Mouse (Mus musculus) kidney, embryonic 14.5 days (tissue): ENCODE data around the gene Gatd1. TPM values are rescaled to one million over a fixed set of nuclear protein-coding genes. Genes with fewer than 3 reads are reported as not detected.
A peak's percentile ranks its signal among the peaks of the same experiment; 100 is the strongest.

ENCODE experiments used
- ATAC-seq: fragments of 200-750 bp; cut with Nextera tagmentation; 2 replicates; pipeline ENCODE4 v1.8.0; 2017; ENCODE audit warnings: moderate number of reproducible peaks, mild to moderate bottlenecking, moderate TSS enrichment, moderate library complexity; ENCODE audit not compliant: low FRiP score, low TSS enrichment
- H3K27ac ChIP-seq: fragments of 300-500 bp; sonication (generic); 2 replicates; pipeline ENCODE4 v1.5.1; 2014; ENCODE audit warnings: low read depth, mild to moderate bottlenecking, low read length, moderate library complexity, mixed read lengths
- H3K27me3 ChIP-seq: fragments of 300-500 bp; sonication (generic); 2 replicates; pipeline ENCODE4 v1.6.1; 2014; ENCODE audit warnings: mild to moderate bottlenecking, low read length; ENCODE audit not compliant: control insufficient read depth, insufficient read depth
- H3K36me3 ChIP-seq: fragments of 300-500 bp; sonication (generic); 2 replicates; pipeline ENCODE4 v1.6.1; 2014; ENCODE audit warnings: low read length, mixed read lengths; ENCODE audit not compliant: control insufficient read depth, insufficient read depth
- H3K4me1 ChIP-seq: fragments of 300-500 bp; sonication (generic); 2 replicates; pipeline ENCODE4 v1.6.1; 2014; ENCODE audit warnings: low read length, mixed read lengths; ENCODE audit not compliant: control insufficient read depth, insufficient read depth
- H3K4me2 ChIP-seq: fragments of 300-500 bp; sonication (generic); replicated peaks from 2 replicates; pipeline ENCODE4 v1.6.1; 2014; ENCODE audit warnings: low read depth, mild to moderate bottlenecking, low read length
- H3K4me3 ChIP-seq: fragments of 300-500 bp; sonication (generic); 2 replicates; pipeline ENCODE4 v1.5.1; 2014; ENCODE audit warnings: mild to moderate bottlenecking, low read length
- H3K9ac ChIP-seq: fragments of 300-500 bp; sonication (generic); 2 replicates; pipeline ENCODE4 v1.6.1; 2014; ENCODE audit warnings: low read depth, mild to moderate bottlenecking, low read length, moderate library complexity
- H3K9me3 ChIP-seq: fragments of 300-500 bp; sonication (generic); 2 replicates; pipeline ENCODE4 v1.6.1; 2016; ENCODE audit warnings: low read length; ENCODE audit not compliant: control insufficient read depth
- whole genome bisulfite sequencing: fragments of 180-500 bp; shearing (Covaris S2); extraction: QIAGEN DNeasy Blood & Tissue Kit; methylation state at CpG from one replicate; pipeline ENCODE4 v1.1.7; 2014; 5-methylcytosine and 5-hydroxymethylcytosine counted together
- polyA plus RNA-seq: library from polyadenylated mRNA; unstranded; fragments of >200 nt; fragmentation: Nextera tagmentation; extraction: Ambion mirVana; gene quantifications from 2 replicates; pipeline ENCODE4 v1.2.1, GENCODE M21; 2014

Gene Gatd1
- polyA plus RNA-seq, 1 experiment from 2014 or later: 54.5 TPM

DNA sequence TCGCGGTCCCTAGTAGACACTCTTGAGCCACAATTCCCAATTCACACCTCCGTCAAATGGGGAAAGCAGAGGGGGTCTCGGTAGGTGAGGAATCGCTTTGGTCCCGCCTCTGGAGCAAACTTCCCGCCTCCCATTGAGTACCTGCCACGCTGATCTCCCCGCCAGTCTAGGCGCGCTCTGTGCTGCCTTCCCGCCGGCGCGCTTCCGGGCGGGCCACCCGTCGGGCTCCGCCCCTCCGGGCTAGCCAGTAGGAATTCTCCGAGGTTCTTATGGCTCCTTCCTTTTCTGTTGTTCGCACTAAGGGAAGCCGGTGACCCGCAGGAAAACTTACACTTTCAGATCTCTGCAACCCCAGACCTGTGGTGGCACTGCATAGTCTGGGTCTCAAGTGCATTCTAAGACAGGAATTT lies 29.9 kb upstream of the Gatd1 start, which contains the start of gene Pidd1:
Gene Pidd1 (minus strand): TSS at position 198 of the 410 bp plus-strand sequence.
- ATAC-seq: peak; percentile 50
- peak within 1 kb of the TSS; percentile 70 for H3K9ac ChIP-seq
- peaks cover 23% of the 10 kb centered on the region for H3K4me1 ChIP-seq
- WGBS: under 1% methylated on average over 25 of the region's 25 CpGs
- peak within 1 kb of the TSS; percentile 46 for H3K4me3 ChIP-seq
- H3K27ac ChIP-seq: peak within 1 kb of the TSS; percentile 27; the same call in 1 of the 2 replicates
- no peaks in the 10 kb centered on the region for H3K27me3 ChIP-seq
- peaks cover 31% of the 10 kb centered on the region for H3K36me3 ChIP-seq
- peak within 1 kb of the TSS; percentile 82 for H3K4me2 ChIP-seq
- no peaks in the 10 kb centered on the region for H3K9me3 ChIP-seq

DNA sequence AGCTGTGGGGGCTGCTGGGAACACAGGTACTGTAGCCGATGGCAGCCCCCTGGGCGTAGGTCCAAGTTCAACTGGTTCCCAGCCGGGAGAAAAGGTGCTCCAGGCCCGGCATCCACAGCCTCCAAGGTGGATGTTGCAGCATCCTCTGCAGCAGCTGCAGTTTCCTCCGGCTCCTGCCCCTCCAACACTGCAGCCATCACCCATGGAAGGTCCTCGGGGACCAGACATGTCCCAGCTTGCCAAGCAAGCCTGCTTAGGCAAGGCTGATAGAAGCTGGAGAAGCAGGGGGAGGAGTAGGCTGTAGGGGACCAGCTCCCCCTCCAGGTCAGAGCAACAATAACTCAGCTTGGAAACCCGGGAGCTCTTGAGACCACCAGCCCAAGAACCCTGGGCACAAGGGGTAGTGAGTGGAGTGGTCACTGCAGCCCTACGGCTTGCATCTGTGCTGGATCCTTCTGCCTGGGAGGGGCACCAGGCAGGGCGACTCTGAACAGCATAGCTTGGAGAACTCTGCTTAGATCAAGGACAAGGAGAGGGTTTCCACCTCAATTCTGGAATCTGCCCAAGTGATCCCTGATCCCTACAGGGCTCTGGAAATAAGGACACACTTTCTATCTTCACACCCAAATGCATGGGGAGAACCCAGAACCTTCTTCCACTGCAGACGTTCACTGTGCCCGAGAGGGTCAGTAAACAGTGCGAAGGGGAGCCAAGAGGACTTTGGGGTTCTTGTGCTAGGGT lies 29.3 kb upstream of the Gatd1 start:
- H3K27me3 ChIP-seq: no peaks in the 10 kb centered on the region
- peak overlapping the region; percentile 82 for H3K4me2 ChIP-seq
- H3K9me3 ChIP-seq: no peaks in the 10 kb centered on the region
- ATAC-seq: peak; percentile 21; the same call in 1 of the 2 replicates
- peak overlapping the region; percentile 46 for H3K4me3 ChIP-seq
- 22% methylated on average over 12 of the region's 12 CpGs for WGBS
- H3K4me1 ChIP-seq: peaks cover 17% of the 10 kb centered on the region
- H3K36me3 ChIP-seq: peaks cover 32% of the 10 kb centered on the region
- H3K9ac ChIP-seq: peak overlapping the region; percentile 70
- peak overlapping the region; percentile 27; the same call in 1 of the 2 replicates for H3K27ac ChIP-seq

- peak overlapping the region; percentile 46 for H3K4me3 ChIP-seq
- peaks cover 35% of the 10 kb centered on the region for H3K36me3 ChIP-seq
- peaks cover 16% of the 10 kb centered on the region for H3K4me1 ChIP-seq
- H3K4me2 ChIP-seq: peak overlapping the region; percentile 82
- H3K27me3 ChIP-seq: no peaks in the 10 kb centered on the region
- H3K9me3 ChIP-seq: no peaks in the 10 kb centered on the region
- H3K27ac ChIP-seq: no peak overlapping the region
- H3K9ac ChIP-seq: peak overlapping the region; percentile 70; the same call in 1 of the 2 replicates
- ATAC-seq: no peak
- WGBS: 92% methylated on average over 13 of the region's 13 CpGs
Observed at GRCm38 (mm10) chr7:141442199-141442598, 28.3 kb upstream of the Gatd1 start.

GRCm38 (mm10) chr7:141441460-141441859 lies 27.5 kb upstream of the Gatd1 start:
- no peaks in the 10 kb centered on the region for H3K9me3 ChIP-seq
- ATAC-seq: no peak
- no peak overlapping the region for H3K27ac ChIP-seq
- WGBS: 91% methylated on average over 9 of the region's 9 CpGs
- H3K4me1 ChIP-seq: peaks cover 13% of the 10 kb centered on the region
- H3K36me3 ChIP-seq: peaks cover 35% of the 10 kb centered on the region
- no peak overlapping the region for H3K4me2 ChIP-seq
- H3K9ac ChIP-seq: no peak overlapping the region
- no peak overlapping the region for H3K4me3 ChIP-seq
- no peaks in the 10 kb centered on the region for H3K27me3 ChIP-seq

DNA sequence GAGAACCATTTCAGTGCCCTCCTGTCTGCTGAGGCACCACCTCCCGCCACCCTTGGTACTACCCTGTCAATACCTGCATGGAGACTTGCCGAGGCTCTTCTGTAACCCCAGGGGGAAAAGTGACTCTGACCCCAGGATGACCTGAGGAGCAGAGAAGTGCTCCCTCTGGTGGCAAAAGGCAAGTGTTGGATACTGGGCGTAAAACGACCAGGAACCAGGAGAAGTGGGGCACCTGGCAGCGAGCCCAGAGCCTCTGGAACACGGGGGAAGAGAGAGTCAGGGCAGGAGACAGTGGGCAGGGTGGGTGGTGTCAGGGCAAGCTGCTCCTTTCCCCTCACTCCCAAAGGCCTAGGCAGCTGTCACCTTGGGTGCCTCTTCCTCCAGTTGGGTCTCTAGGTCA lies 26.7 kb upstream of the Gatd1 start:
- ATAC-seq: no peak
- Histone ChIP-seq H3K4me2 (no peak overlapping the region), H3K9ac (no peak overlapping the region), H3K36me3 (peaks cover 35% of the 10 kb centered on the region), H3K27ac (no peak overlapping the region), H3K27me3 (no peaks in the 10 kb centered on the region), H3K9me3 (no peaks in the 10 kb centered on the region), H3K4me1 (peaks cover 18% of the 10 kb centered on the region), H3K4me3 (no peak overlapping the region)
- WGBS: 39% methylated on average over 6 of the region's 6 CpGs

GRCm38 (mm10) chr7:141439811-141440210 lies 25.9 kb upstream of the Gatd1 start:
- no peaks in the 10 kb centered on the region for H3K27me3 ChIP-seq
- H3K4me3 ChIP-seq: no peak overlapping the region
- H3K4me1 ChIP-seq: peaks cover 24% of the 10 kb centered on the region
- H3K36me3 ChIP-seq: peaks cover 35% of the 10 kb centered on the region
- H3K9ac ChIP-seq: no peak overlapping the region
- ATAC-seq: no peak
- no peak overlapping the region for H3K27ac ChIP-seq
- H3K4me2 ChIP-seq: no peak overlapping the region
- H3K9me3 ChIP-seq: no peaks in the 10 kb centered on the region
- 92% methylated on average over 11 of the region's 11 CpGs for WGBS

DNA sequence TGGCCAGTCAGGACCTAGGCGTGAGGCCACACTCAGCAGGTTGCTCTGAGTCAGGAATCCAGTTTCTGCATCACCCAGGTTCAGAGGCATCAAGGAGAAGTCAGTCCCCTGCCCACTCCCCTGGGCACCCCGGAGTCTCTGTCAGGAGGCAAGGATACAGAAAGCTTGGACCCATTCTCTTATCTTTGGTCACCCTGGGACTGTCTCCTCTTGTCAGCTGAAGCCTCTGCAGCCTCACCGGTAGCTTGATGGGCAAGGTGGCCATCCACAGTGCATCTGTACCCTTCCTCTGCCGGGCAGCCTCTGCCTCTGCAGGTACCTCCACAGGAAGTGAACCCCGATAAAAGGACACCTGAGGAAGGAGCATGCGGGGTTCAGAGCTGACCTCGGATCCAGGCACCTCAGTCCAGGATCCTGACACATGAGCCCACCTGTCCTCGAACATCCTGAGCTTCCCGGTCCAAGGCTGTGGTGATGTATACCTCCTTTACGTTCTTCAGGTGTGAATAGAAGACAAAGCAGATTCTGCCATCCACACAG lies 25.3 kb upstream of the Gatd1 start:
- ATAC-seq: no peak
- Histone ChIP-seq H3K4me3 (no peak overlapping the region), H3K4me2 (no peak overlapping the region), H3K9ac (no peak overlapping the region), H3K9me3 (no peaks in the 10 kb centered on the region), H3K27ac (no peak overlapping the region), H3K36me3 (peaks cover 35% of the 10 kb centered on the region), H3K27me3 (no peaks in the 10 kb centered on the region), H3K4me1 (peaks cover 30% of the 10 kb centered on the region)
- 93% methylated on average over 10 of the region's 10 CpGs for WGBS

GRCm38 (mm10) chr7:141438201-141438968 lies 24.4 kb upstream of the Gatd1 start:
- Histone ChIP-seq H3K27ac (no peak overlapping the region), H3K4me2 (no peak overlapping the region), H3K9me3 (no peaks in the 10 kb centered on the region), H3K27me3 (no peaks in the 10 kb centered on the region), H3K4me3 (no peak overlapping the region), H3K36me3 (peaks cover 38% of the 10 kb centered on the region), H3K9ac (no peak overlapping the region), H3K4me1 (peaks cover 35% of the 10 kb centered on the region)
- WGBS: 95% methylated on average over 12 of the region's 12 CpGs
- ATAC-seq: no peak
